Mouse (Mus musculus): Measurements from ENCODE around the gene Hoxa9.

DNA sequence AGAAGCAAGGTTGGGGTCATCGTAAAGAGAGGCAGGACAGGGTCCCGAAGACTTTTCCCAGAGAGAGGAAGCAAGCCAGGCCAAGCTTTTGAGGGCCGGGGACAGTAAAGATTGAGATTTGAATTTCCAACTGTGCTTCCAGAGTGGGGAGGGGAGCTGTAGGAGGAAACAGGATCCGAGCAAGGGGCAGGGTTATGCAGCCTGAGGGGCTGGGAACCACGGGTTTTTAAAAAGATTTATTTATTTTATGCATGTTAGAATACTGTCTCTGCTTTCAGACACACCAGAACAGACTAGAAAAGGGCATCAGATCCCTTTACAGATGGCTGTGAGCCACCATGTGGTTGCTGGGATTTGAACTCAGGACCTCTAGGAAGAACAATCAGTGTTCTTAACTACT, 46.0 kb upstream of the Hoxa9 start:
- TF ChIP-seq POLR2A (IDR thresholded peaks at IDR 0.05; ENCODE audit: borderline replicate concordance, low read depth, low read length) (no peak), CTCF (IDR thresholded peaks at IDR 0.05; ENCODE audit: low read depth, low read length) (no peak)

Data from bone marrow macrophage, adult 2 months (primary cell).